Mouse (Mus musculus) heart, embryonic 12.5 days (tissue): ENCODE measurements around the gene Cse1l. TPM values are rescaled to one million over a fixed set of nuclear protein-coding genes. Genes with fewer than 3 reads are reported as not detected.

ENCODE experiments used
- ATAC-seq: fragments of 200-750 bp; cut with Nextera tagmentation; 2 replicates; pipeline ENCODE4 v1.8.0; 2017; ENCODE audit warnings: moderate TSS enrichment, moderate library complexity; ENCODE audit not compliant: insufficient number of reproducible peaks, low FRiP score
- H3K27ac ChIP-seq: fragments of 300-500 bp; sonication (generic); 2 replicates; pipeline ENCODE4 v1.5.1; 2016; ENCODE audit warnings: mild to moderate bottlenecking, moderate library complexity; ENCODE audit not compliant: poor library complexity, severe bottlenecking
- H3K27me3 ChIP-seq: fragments of 300-500 bp; sonication (generic); replicated peaks from 2 replicates; pipeline ENCODE4 v1.6.1; 2016; ENCODE audit warnings: mild to moderate bottlenecking, moderate library complexity
- H3K36me3 ChIP-seq: fragments of 300-500 bp; sonication (generic); 2 replicates; pipeline ENCODE4 v1.6.1; 2016; ENCODE audit warnings: mild to moderate bottlenecking, moderate library complexity
- H3K4me1 ChIP-seq: fragments of 300-500 bp; sonication (generic); replicated peaks from 2 replicates; pipeline ENCODE4 v1.6.1; 2016; ENCODE audit warnings: mild to moderate bottlenecking
- H3K4me2 ChIP-seq: fragments of 300-500 bp; sonication (generic); 2 replicates; pipeline ENCODE4 v1.6.1; 2016; ENCODE audit warnings: mild to moderate bottlenecking, moderate library complexity
- H3K4me3 ChIP-seq: fragments of 300-500 bp; sonication (generic); 2 replicates; pipeline ENCODE4 v1.5.1; 2016; ENCODE audit warnings: mild to moderate bottlenecking
- H3K9ac ChIP-seq: fragments of 300-500 bp; sonication (generic); 2 replicates; pipeline ENCODE4 v1.6.1; 2016; ENCODE audit warnings: mild to moderate bottlenecking, moderate library complexity
- H3K9me3 ChIP-seq: fragments of 300-500 bp; sonication (generic); replicated peaks from 2 replicates; pipeline ENCODE4 v1.6.1; 2016; ENCODE audit warnings: mild to moderate bottlenecking, moderate library complexity
- WGBS: fragments of 180-500 bp; shearing (Covaris S2); methylation state at CpG from one replicate; pipeline ENCODE4 v1.1.7; 2016; 5-methylcytosine and 5-hydroxymethylcytosine counted together
- polyA plus RNA-seq: library from polyadenylated mRNA; unstranded; fragments of >200 nt; fragmentation: Nextera tagmentation; extraction: Ambion mirVana; gene quantifications from 2 replicates; pipeline ENCODE4 v1.2.1, GENCODE M21; 2016

Gene Cse1l
- polyA plus RNA-seq, 1 experiment from 2014 or later, result 123 TPM

- 75% methylated on average over 6 of the region's 6 CpGs for WGBS
- H3K4me1 ChIP-seq, result peaks cover 44% of the 10 kb centered on the region
- no peak overlapping the region for H3K4me2 ChIP-seq
- H3K27me3 ChIP-seq, result no peaks in the 10 kb centered on the region
- no peak overlapping the region for H3K4me3 ChIP-seq
- no peak for ATAC-seq
- no peak overlapping the region for H3K9ac ChIP-seq
- H3K9me3 ChIP-seq, result no peaks in the 10 kb centered on the region
- H3K27ac ChIP-seq, result no peak overlapping the region
- H3K36me3 ChIP-seq, result no peaks in the 10 kb centered on the region
Observed at GRCm38 (mm10) chr2:166974177-166974872, 68.5 kb downstream of the Cse1l start.

- H3K36me3 ChIP-seq, result no peaks in the 10 kb centered on the region
- peaks cover 39% of the 10 kb centered on the region for H3K4me1 ChIP-seq
- H3K27me3 ChIP-seq, result no peaks in the 10 kb centered on the region
- no peak overlapping the region; the same call in 1 of the 2 replicates for H3K4me2 ChIP-seq
- no peak for ATAC-seq
- H3K27ac ChIP-seq, result peak overlapping the region; percentile 36
- no peaks in the 10 kb centered on the region for H3K9me3 ChIP-seq
- H3K4me3 ChIP-seq, result no peak overlapping the region
- H3K9ac ChIP-seq, result no peak overlapping the region
- WGBS, result 59% methylated on average over 3 of the region's 3 CpGs
Observed at GRCm38 (mm10) chr2:166976356-166976755, 70.5 kb downstream of the Cse1l start.

GRCm38 (mm10) chr2:166977490-166977889, 71.7 kb downstream of the Cse1l start:
- 64% methylated on average over 3 of the region's 3 CpGs for WGBS
- no peak for ATAC-seq
- Histone ChIP-seq H3K27me3 (no peaks in the 10 kb centered on the region), H3K9me3 (no peaks in the 10 kb centered on the region), H3K9ac (no peak overlapping the region), H3K4me3 (no peak overlapping the region), H3K4me2 (no peak overlapping the region), H3K4me1 (peaks cover 39% of the 10 kb centered on the region), H3K27ac (no peak overlapping the region), H3K36me3 (no peaks in the 10 kb centered on the region)

GRCm38 (mm10) chr2:166980161-166980560, 74.3 kb downstream of the Cse1l start:
- H3K27ac ChIP-seq, result no peak overlapping the region
- no peak for ATAC-seq
- peaks cover 30% of the 10 kb centered on the region for H3K4me1 ChIP-seq
- no peak overlapping the region for H3K9ac ChIP-seq
- no peaks in the 10 kb centered on the region for H3K27me3 ChIP-seq
- WGBS, result 89% methylated on average over 2 of the region's 2 CpGs
- H3K9me3 ChIP-seq, result no peaks in the 10 kb centered on the region
- H3K36me3 ChIP-seq, result no peaks in the 10 kb centered on the region
- H3K4me3 ChIP-seq, result no peak overlapping the region
- no peak overlapping the region for H3K4me2 ChIP-seq

- Histone ChIP-seq H3K4me1 (peaks cover 5% of the 10 kb centered on the region; the same call in 1 of the 2 replicates), H3K9ac (no peak overlapping the region), H3K27ac (no peak overlapping the region), H3K36me3 (no peaks in the 10 kb centered on the region), H3K9me3 (no peaks in the 10 kb centered on the region), H3K4me2 (no peak overlapping the region), H3K4me3 (no peak overlapping the region), H3K27me3 (no peaks in the 10 kb centered on the region)
- WGBS, result 71% methylated on average over 4 of the region's 4 CpGs
- ATAC-seq, result no peak
Observed at GRCm38 (mm10) chr2:166983351-166983894, 77.6 kb downstream of the Cse1l start.

- Histone ChIP-seq H3K27ac (no peak overlapping the region), H3K4me2 (no peak overlapping the region), H3K27me3 (no peaks in the 10 kb centered on the region), H3K4me1 (peaks cover 40% of the 10 kb centered on the region), H3K9me3 (no peaks in the 10 kb centered on the region), H3K4me3 (no peak overlapping the region), H3K9ac (no peak overlapping the region), H3K36me3 (no peaks in the 10 kb centered on the region)
- WGBS, result 67% methylated on average over 7 of the region's 7 CpGs
- ATAC-seq, result no peak
Observed at GRCm38 (mm10) chr2:166990861-166991260, 85.0 kb downstream of the Cse1l start.

- Histone ChIP-seq H3K4me3 (no peak overlapping the region), H3K27me3 (no peaks in the 10 kb centered on the region), H3K4me1 (peaks cover 43% of the 10 kb centered on the region), H3K27ac (no peak overlapping the region), H3K36me3 (no peaks in the 10 kb centered on the region), H3K9ac (no peak overlapping the region), H3K9me3 (no peaks in the 10 kb centered on the region), H3K4me2 (no peak overlapping the region)
- ATAC-seq, result no peak
Observed at GRCm38 (mm10) chr2:166991945-166992344, 86.1 kb downstream of the Cse1l start.

- Histone ChIP-seq H3K27me3 (no peaks in the 10 kb centered on the region), H3K27ac (peak overlapping the region; percentile 97), H3K9ac (peak overlapping the region; percentile 97), H3K9me3 (no peaks in the 10 kb centered on the region), H3K4me1 (peaks cover 43% of the 10 kb centered on the region), H3K4me3 (peak overlapping the region; percentile 86), H3K36me3 (no peaks in the 10 kb centered on the region), H3K4me2 (peak overlapping the region; percentile 90)
- ATAC-seq, result 0 out of 2 replicates have a peak, but pooled peaks have one; percentile 3
- WGBS, result 2% methylated on average over 28 of the region's 28 CpGs
Observed at GRCm38 (mm10) chr2:166995021-166995795, 89.4 kb downstream of the Cse1l start.

Other genes starting within 250 kb of the Cse1l start
- gene Prex1, start 192.2 kb upstream of the Cse1l start, polyA plus RNA-seq, result 12.0 and 13.6 TPM in 2 replicates
- 5.5 and 6.1 TPM in 2 replicates for gene Trp53rkb, start 113.5 kb upstream of the Cse1l start, polyA plus RNA-seq
- gene Arfgef2, start 100.5 kb upstream of the Cse1l start, polyA plus RNA-seq, result 10.1 and 11.1 TPM in 2 replicates
- 69.6 and 71.8 TPM in 2 replicates for gene Stau1, start 90.3 kb downstream of the Cse1l start, polyA plus RNA-seq
- gene Ddx27, start 109.2 kb downstream of the Cse1l start, polyA plus RNA-seq, result 33.7 and 35.8 TPM in 2 replicates
- 9.8 and 10.4 TPM in 2 replicates for gene Znfx1, start 157.0 kb downstream of the Cse1l start, polyA plus RNA-seq